In the genomic region with DNA sequence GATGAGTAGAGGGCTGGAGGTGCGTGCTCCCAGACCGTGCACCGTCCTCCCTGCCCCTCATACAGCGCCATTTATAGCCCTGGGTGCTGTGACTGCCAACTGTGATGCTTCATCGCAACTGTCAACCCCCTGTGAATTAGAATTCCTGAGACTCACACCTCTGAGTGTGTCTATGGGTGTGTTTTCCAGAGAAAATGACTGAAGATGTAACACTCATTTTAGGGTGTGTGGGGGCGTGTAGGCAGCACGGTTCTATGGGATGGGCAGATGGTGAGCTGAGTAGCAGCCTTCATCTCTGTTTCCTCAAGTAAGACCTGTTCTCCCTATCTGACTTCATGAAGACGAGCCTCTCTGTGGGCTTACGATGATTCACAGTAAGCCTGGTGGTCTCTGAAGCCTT, we compare ENCODE assay signal across 19 mouse cellular contexts.
DNase-seq lines count a peak whose midpoint lies in the region; ATAC-seq and TF ChIP-seq lines count a peak whose summit lies in the region.
"Had no signal": no experiment of that assay in that cellular context is flagged by ENCODE, and none has a peak within 500 bp of the region (broad histone marks: within the 10 kb centered on the region; RNA-seq: fewer than 3 reads in every experiment).

No protein-coding gene starts in this region.

- H3K4me3 ChIP-seq in left cerebral cortex, adult 2 months = no peak overlapping the region
- no peak overlapping the region for H3K4me3 ChIP-seq in liver, embryonic 14.5 days (ENCODE audit: insufficient read depth in 1 of 2, low read depth in 2 of 2, low read length in 2 of 2)
- no peak overlapping the region for H3K4me3 ChIP-seq in liver, embryonic 12.5 days
- H3K4me3 ChIP-seq: embryonic facial prominence, embryonic 10.5 days; forebrain, embryonic 13.5 days; heart, embryonic 10.5 days had no signal

- H3K27ac ChIP-seq in left cerebral cortex, adult 2 months = no peak overlapping the region
- no peak overlapping the region for H3K27ac ChIP-seq in liver, embryonic 14.5 days
- no peak overlapping the region for H3K27ac ChIP-seq in liver, embryonic 12.5 days
- H3K27ac ChIP-seq: embryonic facial prominence, embryonic 10.5 days; forebrain, embryonic 13.5 days; heart, embryonic 10.5 days; hindbrain, embryonic 14.5 days had no signal

- no peaks in the 10 kb centered on the region for H3K36me3 ChIP-seq in liver, embryonic 14.5 days (replicated peaks; ENCODE audit: control insufficient read depth, insufficient read depth, low read depth)
- H3K36me3 ChIP-seq in liver, embryonic 12.5 days = no peaks in the 10 kb centered on the region
- H3K36me3 ChIP-seq: embryonic facial prominence, embryonic 10.5 days; heart, embryonic 10.5 days had no signal

- TF ChIP-seq EP300 in liver, embryonic 14.5 days (IDR thresholded peaks at IDR 0.05; ENCODE audit: low read depth) = no peak

- peaks cover 0 to 2% of the 10 kb centered on the region in 2 experiments; a peak in 1 of 4 replicates for H3K4me1 ChIP-seq in liver, embryonic 14.5 days (replicated peaks; ENCODE audit: control insufficient read depth in 2 of 2, insufficient read depth in 2 of 2, low read length in 1 of 2)
- no peaks in the 10 kb centered on the region for H3K4me1 ChIP-seq in liver, embryonic 12.5 days

- H3K4me2 ChIP-seq in liver, embryonic 14.5 days (ENCODE audit: low read depth) = no peak overlapping the region
- no peak overlapping the region for H3K4me2 ChIP-seq in liver, embryonic 12.5 days
- H3K4me2 ChIP-seq: forebrain, embryonic 13.5 days; hindbrain, embryonic 14.5 days had no signal

- no peak overlapping the region for H3K9ac ChIP-seq in liver, embryonic 14.5 days (replicated peaks)
- H3K9ac ChIP-seq in liver, embryonic 12.5 days = no peak overlapping the region
- H3K9ac ChIP-seq: forebrain, embryonic 13.5 days; forebrain, postnatal 0 days; hindbrain, embryonic 14.5 days had no signal

- DNase-seq in left cerebral cortex, adult 18-20 months (ENCODE audit: low spot score in 2 of 2) = peak; percentile 4 to 13
- DNase-seq in left cerebral cortex, adult 2 months (ENCODE audit: extremely low spot score in 1 of 2, low spot score in 2 of 2) = no peak
- DNase-seq in liver, embryonic 14.5 days (ENCODE audit: low read depth in 3 of 3, low spot score in 3 of 3) = no peak
- peak; percentile 74 for DNase-seq in brain, adult 2 months (ENCODE audit: low read depth, low spot score)
- peak; percentile 5 to 57 for DNase-seq in frontal cortex, adult 2 months (ENCODE audit: extremely low spot score in 1 of 2, low spot score in 1 of 2)
- DNase-seq: adrenal gland, adult 2 months; adrenal gland, postnatal 25 days; cerebellum, adult 2 months; cerebellum, postnatal 10 days; forebrain, postnatal 0 days; gastrocnemius, postnatal 14 days; heart, postnatal 10 days; heart, postnatal 4 days had no signal

- no peak for TF ChIP-seq CTCF in left cerebral cortex, adult 2 months (IDR thresholded peaks at IDR 0.05)
- TF ChIP-seq CTCF in liver, embryonic 14.5 days (IDR thresholded peaks at IDR 0.05; ENCODE audit: low read depth) = no peak

- peak; percentile 9; the same call in 1 of the 2 replicates for ATAC-seq in liver, embryonic 14.5 days (ENCODE audit: insufficient read depth)
- no peak for ATAC-seq in liver, embryonic 12.5 days
- no peak for ATAC-seq in megakaryocyte-erythroid progenitor cell, adult 5-6 weeks (replicated peaks; ENCODE audit: low FRiP score, low TSS enrichment, poor library complexity, severe bottlenecking)
- ATAC-seq: forebrain, embryonic 13.5 days; forebrain, postnatal 0 days had no signal

- no peaks in the 10 kb centered on the region for H3K27me3 ChIP-seq in liver, embryonic 14.5 days (ENCODE audit: control insufficient read depth, insufficient read depth, low read length)
- no peaks in the 10 kb centered on the region for H3K27me3 ChIP-seq in liver, embryonic 12.5 days (replicated peaks)
- H3K27me3 ChIP-seq: forebrain, embryonic 13.5 days had no signal

- no peaks in the 10 kb centered on the region for H3K9me3 ChIP-seq in liver, embryonic 14.5 days (ENCODE audit: control insufficient read depth, low read length)
- H3K9me3 ChIP-seq in liver, embryonic 12.5 days (replicated peaks) = no peaks in the 10 kb centered on the region
- H3K9me3 ChIP-seq: embryonic facial prominence, embryonic 10.5 days; forebrain, embryonic 13.5 days; heart, embryonic 10.5 days had no signal

- 67% methylated on average over 9 of the region's 9 CpGs for WGBS in liver, embryonic 14.5 days (ENCODE audit: insufficient replicate concordance)
- WGBS in liver, embryonic 12.5 days (ENCODE audit: insufficient replicate concordance) = 68% methylated on average over 9 of the region's 9 CpGs

- intact Hi-C loops in left cerebral cortex, adult 2 months (cut with DNase I) = no loop called here

Comparison
In these comparisons a context has a peak if more than half of its experiments do, and no peak if none do; other contexts are left out.
1. DNase-seq: peak in left cerebral cortex, adult 18-20 months (2 of 2), brain, adult 2 months (single experiment) and frontal cortex, adult 2 months (2 of 2); none in left cerebral cortex, adult 2 months (0 of 2) and liver, embryonic 14.5 days (0 of 3).